Mouse (Mus musculus) spleen, postnatal 14 days (tissue): ENCODE data around the gene Spag9.

Experiments used
- DNase-seq, 2 experiments: peaks; one replicate each; pipeline ENCODE4 v3.0.0; 2021 to 2022; ENCODE audit warnings: low spot score in 2 of 2

Spag9 gene

DNA sequence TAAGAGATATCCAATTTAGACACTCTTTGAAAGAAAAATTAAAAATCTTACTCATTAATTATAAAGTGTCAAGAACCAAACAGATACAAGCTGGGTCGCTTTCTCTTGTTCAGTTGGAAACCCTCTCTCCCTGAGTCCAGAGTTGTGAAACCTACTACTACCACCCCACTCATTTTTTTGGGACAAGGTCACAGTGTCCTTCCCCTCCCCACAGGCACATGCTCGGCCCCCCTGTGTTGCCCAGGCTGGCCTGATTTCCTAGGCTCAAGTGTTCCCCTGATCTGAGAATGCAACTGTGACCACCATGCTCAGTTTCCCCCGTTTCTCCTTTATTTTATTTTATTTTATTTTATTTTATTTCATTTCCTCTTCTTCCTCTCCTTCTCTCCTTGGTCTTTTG, 158.3 kb downstream of the Spag9 start:
- no peak for DNase-seq

DNA sequence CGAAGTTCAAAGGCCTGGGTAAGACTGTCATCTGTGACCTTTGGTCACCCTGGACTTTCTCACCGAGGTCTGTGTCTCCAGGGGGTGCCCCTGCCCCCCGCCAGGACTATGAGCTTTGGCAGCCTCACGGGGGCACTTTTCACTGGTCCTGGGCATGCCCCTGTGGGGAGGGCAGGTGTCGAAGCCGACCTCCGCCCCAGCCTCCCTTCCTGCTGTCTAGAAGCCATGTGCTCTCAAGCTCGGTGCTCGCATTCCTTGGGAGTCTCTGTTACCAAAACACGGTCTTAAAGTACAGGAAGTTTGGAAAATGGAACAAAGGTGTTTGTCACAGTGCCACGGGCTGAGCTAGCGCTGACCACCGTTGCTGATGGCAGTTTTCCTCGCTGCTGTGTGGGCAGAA, 162.6 kb downstream of the Spag9 start:
- DNase-seq: no peak

DNA sequence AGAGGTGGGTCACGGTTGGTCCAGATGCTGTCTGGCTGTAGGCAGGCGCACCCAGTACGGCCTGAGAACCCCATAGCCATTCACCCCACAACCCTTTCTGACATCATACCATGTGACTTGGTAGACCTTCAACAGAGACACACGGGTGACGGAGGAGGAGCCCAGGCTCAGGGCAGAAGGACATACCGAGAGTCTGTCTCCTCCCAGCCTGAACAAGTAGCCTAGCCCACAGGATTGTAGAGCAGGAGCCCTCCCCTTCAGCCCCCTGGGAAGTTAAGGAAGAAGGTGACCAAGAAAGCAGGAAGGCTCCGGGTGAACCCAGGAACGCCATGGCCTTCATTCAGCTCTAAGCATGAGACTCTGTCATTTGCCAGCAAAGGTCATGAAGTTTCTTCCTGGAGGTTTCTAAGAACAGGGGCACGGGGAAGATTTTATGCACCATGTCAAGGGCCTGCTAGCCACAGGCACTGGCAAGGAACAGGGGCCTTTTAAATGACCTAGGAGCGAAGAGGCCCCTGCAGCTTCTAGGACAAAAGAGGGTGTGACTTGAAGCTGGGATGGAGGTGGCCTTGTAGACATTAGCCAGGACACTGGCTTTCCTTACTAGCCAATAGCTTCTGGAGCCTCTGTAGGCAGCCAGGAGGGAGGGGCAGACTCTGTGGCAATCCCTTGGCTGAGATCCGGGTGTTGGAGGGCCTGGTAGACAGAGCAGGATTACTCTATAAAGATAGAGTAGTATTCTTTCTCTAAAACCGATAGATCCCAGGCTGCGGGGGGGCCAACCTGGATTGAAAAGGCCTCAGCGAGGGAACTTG, 163.4 kb downstream of the Spag9 start:
- no peak for DNase-seq

GRCm38 (mm10) chr11:94159911-94160415, 164.1 kb downstream of the Spag9 start:
- no peak for DNase-seq

- no peak for DNase-seq
Measured at GRCm38 (mm10) chr11:94160443-94161266, 164.8 kb downstream of the Spag9 start.

GRCm38 (mm10) chr11:94161267-94161646, 165.4 kb downstream of the Spag9 start:
- no peak for DNase-seq

DNA sequence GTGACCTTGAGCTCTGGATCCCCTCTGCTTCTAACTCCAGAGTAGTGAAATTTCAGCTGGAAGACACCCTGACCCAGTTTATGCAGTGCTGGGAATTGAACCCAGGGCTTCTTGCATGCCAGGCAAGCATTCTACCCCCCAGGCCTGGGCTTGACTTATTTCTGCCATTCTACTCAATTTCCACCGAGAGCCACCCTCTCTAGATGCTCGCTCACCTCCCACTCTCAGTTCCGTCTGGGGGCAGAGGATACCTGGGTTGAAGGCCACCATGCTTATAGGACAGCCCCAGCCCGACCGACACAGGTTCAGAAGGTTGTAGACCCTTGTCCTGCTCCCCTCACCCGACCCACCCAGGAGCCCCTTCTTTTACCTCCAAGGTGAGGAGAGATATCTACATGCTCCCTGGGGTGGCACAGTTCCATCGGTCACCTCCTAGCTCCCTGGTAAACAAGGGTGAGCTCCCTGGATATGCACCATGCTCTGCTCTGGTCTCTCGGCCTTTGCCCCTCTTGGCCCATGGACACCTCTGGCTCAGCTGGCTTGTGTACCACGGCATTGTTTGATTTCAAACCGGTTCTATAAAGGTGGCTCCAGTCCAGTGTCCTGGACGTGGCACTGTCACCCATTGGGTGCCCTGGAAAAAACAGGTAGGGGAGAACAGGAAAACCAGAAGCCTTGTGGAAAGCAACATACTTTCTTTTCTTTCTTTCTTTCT, 166.1 kb downstream of the Spag9 start:
- no peak for DNase-seq

GRCm38 (mm10) chr11:94163005-94163767, 167.3 kb downstream of the Spag9 start:
- no peak for DNase-seq

- DNase-seq: no peak
Measured at GRCm38 (mm10) chr11:94165745-94166144, 169.9 kb downstream of the Spag9 start.

- no peak for DNase-seq
Measured at GRCm38 (mm10) chr11:94168238-94168637, 172.3 kb downstream of the Spag9 start.

DNA sequence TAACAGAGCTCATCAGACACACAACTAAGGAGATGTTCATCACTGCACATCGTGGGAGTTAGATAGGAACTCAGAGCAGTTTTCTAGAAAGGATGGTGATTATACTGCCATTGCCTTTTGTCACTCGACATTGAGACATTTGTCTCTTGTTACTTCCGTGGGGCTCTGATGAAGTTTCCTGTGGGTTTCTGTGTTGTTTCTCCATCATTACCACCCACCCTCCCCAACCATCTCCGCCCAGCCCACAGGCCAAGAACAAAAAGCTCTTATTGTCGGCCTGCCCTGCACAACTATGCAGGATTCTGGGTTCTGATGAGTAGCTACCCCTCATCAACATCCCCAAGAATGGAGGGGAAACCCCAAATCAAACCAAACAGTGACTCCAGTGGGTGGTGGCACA, 173.7 kb downstream of the Spag9 start:
- no peak for DNase-seq

GRCm38 (mm10) chr11:94171691-94172090, 175.8 kb downstream of the Spag9 start:
- no peak for DNase-seq

DNA sequence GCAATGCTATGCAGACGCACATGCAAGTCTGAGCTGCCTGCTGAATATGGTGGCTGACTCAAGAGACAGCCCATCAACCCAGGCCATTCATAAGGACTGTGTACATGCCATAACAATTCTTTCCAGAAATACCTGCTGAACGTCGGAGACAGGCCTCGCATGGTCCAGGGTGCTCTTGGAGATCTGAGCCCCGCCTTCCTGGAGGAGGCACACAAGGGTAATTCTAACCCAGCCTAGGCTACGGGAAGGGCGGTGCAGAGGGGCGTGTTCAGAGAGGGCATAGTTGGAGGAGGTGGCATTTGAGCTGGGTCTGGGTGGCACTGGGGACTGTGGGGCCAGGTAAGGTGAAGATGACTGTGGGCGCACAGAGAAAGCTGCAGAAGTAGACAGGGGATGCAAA, 176.3 kb downstream of the Spag9 start:
- DNase-seq: no peak

GRCm38 (mm10) chr11:94173726-94174146, 177.8 kb downstream of the Spag9 start:
- no peak for DNase-seq

- no peak for DNase-seq
Measured at GRCm38 (mm10) chr11:94175288-94175687, 179.4 kb downstream of the Spag9 start.
